Mouse (Mus musculus): ENCODE measurements around the gene Pip4k2a.

DNA sequence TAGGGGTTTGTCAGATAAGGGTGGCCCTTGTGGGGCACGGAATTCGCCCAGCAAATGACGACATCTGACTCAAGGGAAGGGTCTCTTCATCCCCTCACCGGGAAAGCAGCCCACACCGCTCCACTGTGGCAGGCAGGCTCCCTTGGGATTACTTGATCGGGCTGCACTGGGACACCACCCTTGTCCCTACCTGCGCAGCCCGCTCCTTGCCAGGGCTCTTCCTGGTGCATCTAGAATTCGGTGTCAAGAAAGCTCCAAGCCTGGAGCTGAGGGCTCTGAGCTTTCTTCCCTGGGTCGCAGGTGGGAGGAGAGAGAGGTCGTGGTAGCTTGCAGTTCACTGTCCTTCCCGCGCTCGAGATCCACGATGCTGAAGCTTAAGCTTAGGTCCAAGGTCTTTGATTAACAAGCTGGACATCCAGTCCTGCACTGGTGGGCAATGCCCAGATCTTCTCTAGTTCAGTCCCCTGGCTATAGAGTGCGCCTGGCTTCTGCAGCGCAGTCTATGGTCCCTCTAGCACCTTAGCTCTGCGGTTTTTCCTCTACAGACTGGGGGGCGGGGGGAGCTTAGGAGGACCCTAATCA, 196.6 kb downstream of the Pip4k2a start:
- no peak for TF ChIP-seq CTCF (IDR thresholded peaks at IDR 0.05; ENCODE audit: low read depth)
- no peak for TF ChIP-seq EP300 (IDR thresholded peaks at IDR 0.05; ENCODE audit: low read depth)

Measured in liver, embryonic 14.5 days (tissue).